Comparison of ENCODE assay signal across 12 mouse cellular contexts in the genomic region with DNA sequence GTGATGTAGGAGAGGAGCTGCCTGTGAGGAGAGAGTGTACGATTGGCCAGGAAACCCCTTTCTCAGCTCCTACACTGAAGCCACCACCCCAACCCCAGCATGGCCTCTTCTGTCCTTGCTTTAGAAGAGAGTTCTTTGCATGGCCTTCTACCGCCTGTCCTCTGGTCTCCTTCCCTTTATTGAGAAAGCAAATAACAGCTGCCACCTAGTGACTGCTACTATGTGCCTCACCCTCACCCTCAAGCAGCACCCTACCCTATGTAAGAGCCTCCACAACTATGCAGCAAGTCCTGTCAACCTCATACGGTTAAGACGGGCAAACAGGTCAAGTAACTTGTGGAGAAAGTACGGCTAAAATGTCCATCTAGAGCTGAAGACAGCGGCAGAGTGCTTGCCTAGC. TPM values are rescaled to one million over a fixed set of nuclear protein-coding genes. Genes with fewer than 3 reads are reported as not detected.
A peak's percentile ranks its signal among the peaks of the same experiment; 100 is the strongest.
DNase-seq lines count a peak whose midpoint lies in the region; ATAC-seq and TF ChIP-seq lines count a peak whose summit lies in the region.
"Had no signal": no experiment of that assay in that cellular context is flagged by ENCODE, and none has a peak within 500 bp of the region (broad histone marks: within the 10 kb centered on the region; RNA-seq: fewer than 3 reads in every experiment).

No protein-coding gene starts in this region.

- no peaks in the 10 kb centered on the region for H3K27me3 ChIP-seq in forebrain, postnatal 0 days (ENCODE audit: insufficient read depth, low read length)
- no peaks in the 10 kb centered on the region for H3K27me3 ChIP-seq in forebrain, embryonic 11.5 days (ENCODE audit: control insufficient read depth, insufficient read depth, low read length)
- no peaks in the 10 kb centered on the region for H3K27me3 ChIP-seq in heart, postnatal 0 days (ENCODE audit: control insufficient read depth, insufficient read depth, low read length)
- H3K27me3 ChIP-seq in liver, embryonic 14.5 days (ENCODE audit: control insufficient read depth, insufficient read depth, low read length), result no peaks in the 10 kb centered on the region
- no peaks in the 10 kb centered on the region for H3K27me3 ChIP-seq in liver, embryonic 12.5 days (replicated peaks)
- H3K27me3 ChIP-seq in E14TG2a.4 (ENCODE audit: insufficient read depth, low read length), result no peaks in the 10 kb centered on the region
- H3K27me3 ChIP-seq: liver, embryonic 15.5 days; neural tube, embryonic 12.5 days had no signal

- H3K9ac ChIP-seq in forebrain, postnatal 0 days, result no peak overlapping the region
- H3K9ac ChIP-seq in forebrain, embryonic 11.5 days (ENCODE audit: low read length), result no peak overlapping the region
- no peak overlapping the region for H3K9ac ChIP-seq in heart, postnatal 0 days (replicated peaks; ENCODE audit: low read depth, low read length)
- H3K9ac ChIP-seq in liver, embryonic 14.5 days (replicated peaks), result no peak overlapping the region
- H3K9ac ChIP-seq in liver, embryonic 12.5 days, result no peak overlapping the region
- H3K9ac ChIP-seq: liver, embryonic 15.5 days; neural tube, embryonic 12.5 days had no signal

- 0 out of 2 replicates have a peak, but pooled peaks have one; percentile 9 for TF ChIP-seq CTCF in forebrain, postnatal 0 days (IDR thresholded peaks at IDR 0.05; ENCODE audit: low read depth)
- TF ChIP-seq CTCF in heart, postnatal 0 days (IDR thresholded peaks at IDR 0.05; ENCODE audit: low read depth), result peak; percentile 59
- TF ChIP-seq CTCF in liver, embryonic 14.5 days (IDR thresholded peaks at IDR 0.05; ENCODE audit: low read depth), result peak; percentile 18; the same call in 1 of the 2 replicates
- TF ChIP-seq CTCF in E14TG2a.4 (conservative IDR thresholded peaks at IDR 0.05; ENCODE audit: low read length), result no peak

- ATAC-seq in forebrain, postnatal 0 days, result no peak
- no peak for ATAC-seq in forebrain, embryonic 11.5 days (replicated peaks; ENCODE audit: low FRiP score)
- ATAC-seq in heart, postnatal 0 days (ENCODE audit: insufficient read depth, low read depth), result no peak
- ATAC-seq in liver, embryonic 14.5 days (ENCODE audit: insufficient read depth), result no peak
- ATAC-seq in liver, embryonic 12.5 days, result no peak
- ATAC-seq: forebrain, embryonic 14.5 days had no signal

- 84% methylated on average over 6 of the region's 6 CpGs for WGBS in forebrain, postnatal 0 days
- 90% methylated on average over 6 of the region's 6 CpGs for WGBS in forebrain, embryonic 11.5 days
- WGBS in heart, postnatal 0 days, result 68% methylated on average over 6 of the region's 6 CpGs
- WGBS in liver, embryonic 14.5 days (ENCODE audit: insufficient replicate concordance), result 80% methylated on average over 6 of the region's 6 CpGs
- WGBS in liver, embryonic 12.5 days (ENCODE audit: insufficient replicate concordance), result 79% methylated on average over 6 of the region's 6 CpGs

- DNase-seq in forebrain, postnatal 0 days, result no peak
- DNase-seq in forebrain, embryonic 11.5 days (ENCODE audit: low spot score), result no peak
- peak; percentile 68 for DNase-seq in heart, postnatal 0 days (ENCODE audit: low spot score)
- no peak for DNase-seq in heart, postnatal 10 days
- no peak for DNase-seq in liver, embryonic 14.5 days (ENCODE audit: low read depth in 3 of 3, low spot score in 3 of 3)
- DNase-seq in cerebellum, adult 11-12 months, result no peak
- DNase-seq: cerebellum, adult 9-10 months had no signal

- no peak overlapping the region for H3K27ac ChIP-seq in forebrain, postnatal 0 days (ENCODE audit: low read depth, low read length)
- no peak overlapping the region for H3K27ac ChIP-seq in forebrain, embryonic 11.5 days (ENCODE audit: low read depth, low read length)
- H3K27ac ChIP-seq in heart, postnatal 0 days (ENCODE audit: low read depth), result no peak overlapping the region
- no peak overlapping the region for H3K27ac ChIP-seq in liver, embryonic 14.5 days
- no peak overlapping the region for H3K27ac ChIP-seq in liver, embryonic 12.5 days
- H3K27ac ChIP-seq: liver, embryonic 15.5 days; neural tube, embryonic 12.5 days had no signal

- H3K4me3 ChIP-seq in forebrain, postnatal 0 days (ENCODE audit: low read depth, low read length), result no peak overlapping the region
- no peak overlapping the region for H3K4me3 ChIP-seq in forebrain, embryonic 11.5 days (ENCODE audit: low read depth, low read length)
- no peak overlapping the region for H3K4me3 ChIP-seq in heart, postnatal 0 days (ENCODE audit: low read depth, low read length)
- no peak overlapping the region for H3K4me3 ChIP-seq in liver, embryonic 14.5 days (ENCODE audit: insufficient read depth in 1 of 2, low read depth in 2 of 2, low read length in 2 of 2)
- H3K4me3 ChIP-seq in liver, embryonic 12.5 days, result no peak overlapping the region
- H3K4me3 ChIP-seq in E14TG2a.4 (replicated peaks; ENCODE audit: low read length), result 0 out of 2 replicates have a peak overlapping the region, but pooled peaks have one; percentile 56
- H3K4me3 ChIP-seq: liver, embryonic 15.5 days; neural tube, embryonic 12.5 days had no signal

- H3K36me3 ChIP-seq in forebrain, postnatal 0 days (ENCODE audit: insufficient read depth), result peaks cover 70% of the 10 kb centered on the region
- peaks cover 46% of the 10 kb centered on the region for H3K36me3 ChIP-seq in forebrain, embryonic 11.5 days (ENCODE audit: control insufficient read depth, insufficient read depth, low read length)
- peaks cover 76% of the 10 kb centered on the region for H3K36me3 ChIP-seq in heart, postnatal 0 days (replicated peaks; ENCODE audit: control insufficient read depth, insufficient read depth, low read length)
- H3K36me3 ChIP-seq in liver, embryonic 14.5 days (replicated peaks; ENCODE audit: control insufficient read depth, insufficient read depth, low read depth), result peaks cover 81% of the 10 kb centered on the region
- H3K36me3 ChIP-seq in liver, embryonic 12.5 days, result peaks cover 85% of the 10 kb centered on the region
- peaks cover 83% of the 10 kb centered on the region for H3K36me3 ChIP-seq in E14TG2a.4 (ENCODE audit: insufficient read depth, low read length)

- intact Hi-C loops in heart, postnatal 10 days (cut with DNase I), result loop anchor here (2.0 kb wide), 1 partner anchor 21 kb away; a partner anchor contains a TSS

- H3K4me2 ChIP-seq in forebrain, postnatal 0 days (ENCODE audit: low read depth), result no peak overlapping the region
- H3K4me2 ChIP-seq in forebrain, embryonic 11.5 days (ENCODE audit: low read depth, low read length, severe bottlenecking), result no peak overlapping the region
- H3K4me2 ChIP-seq in heart, postnatal 0 days (ENCODE audit: low read depth, low read length), result no peak overlapping the region
- no peak overlapping the region for H3K4me2 ChIP-seq in liver, embryonic 14.5 days (ENCODE audit: low read depth)
- no peak overlapping the region for H3K4me2 ChIP-seq in liver, embryonic 12.5 days
- H3K4me2 ChIP-seq: liver, embryonic 15.5 days; neural tube, embryonic 12.5 days had no signal

- H3K9me3 ChIP-seq in forebrain, postnatal 0 days (ENCODE audit: low read length), result no peaks in the 10 kb centered on the region
- H3K9me3 ChIP-seq in forebrain, embryonic 11.5 days (ENCODE audit: control insufficient read depth, low read length), result no peaks in the 10 kb centered on the region
- H3K9me3 ChIP-seq in heart, postnatal 0 days (replicated peaks; ENCODE audit: control insufficient read depth, low read length), result no peaks in the 10 kb centered on the region
- H3K9me3 ChIP-seq in liver, embryonic 14.5 days (ENCODE audit: control insufficient read depth, low read length), result no peaks in the 10 kb centered on the region
- no peaks in the 10 kb centered on the region for H3K9me3 ChIP-seq in liver, embryonic 12.5 days (replicated peaks)
- no peaks in the 10 kb centered on the region for H3K9me3 ChIP-seq in E14TG2a.4 (ENCODE audit: low read length)
- H3K9me3 ChIP-seq: liver, embryonic 15.5 days; neural tube, embryonic 12.5 days had no signal

- H3K4me1 ChIP-seq in forebrain, postnatal 0 days (ENCODE audit: insufficient read depth), result 0 out of 2 replicates have a peak, but pooled peaks cover 7% of the 10 kb centered on the region
- H3K4me1 ChIP-seq in forebrain, embryonic 11.5 days (replicated peaks; ENCODE audit: control insufficient read depth, insufficient read depth, low read length), result peaks cover 16% of the 10 kb centered on the region
- H3K4me1 ChIP-seq in heart, postnatal 0 days (ENCODE audit: control insufficient read depth, insufficient read depth), result peaks cover 8% of the 10 kb centered on the region; the same call in 1 of the 2 replicates
- H3K4me1 ChIP-seq in liver, embryonic 14.5 days (replicated peaks; ENCODE audit: control insufficient read depth in 2 of 2, insufficient read depth in 2 of 2, low read length in 1 of 2), result peaks cover 16 to 18% of the 10 kb centered on the region in 2 experiments
- H3K4me1 ChIP-seq in liver, embryonic 12.5 days, result peaks cover 37% of the 10 kb centered on the region
- peaks cover 80% of the 10 kb centered on the region for H3K4me1 ChIP-seq in E14TG2a.4 (replicated peaks; ENCODE audit: low read depth, low read length)

- TF ChIP-seq EP300 in heart, postnatal 0 days (IDR thresholded peaks at IDR 0.05; ENCODE audit: low read depth), result no peak
- no peak for TF ChIP-seq EP300 in liver, embryonic 14.5 days (IDR thresholded peaks at IDR 0.05; ENCODE audit: low read depth)

RNA-seq across cellular contexts. Expression of a gene that starts 3.9 kb away (rescaled TPM):
- 2,022 and 2,511 TPM in 2 replicates for total RNA-seq in forebrain, postnatal 0 days (2014; rRNA removed)
- polyA plus RNA-seq in forebrain, postnatal 0 days (2015; fragmentation: Nextera tagmentation; extraction: Ambion mirVana), result 1,543 and 1,551 TPM in 2 replicates
- 2,700 and 2,872 TPM in 2 replicates for polyA plus RNA-seq in forebrain, embryonic 11.5 days (2014; fragmentation: Nextera tagmentation; extraction: Ambion mirVana)
- total RNA-seq in heart, postnatal 0 days (2014; rRNA removed; ENCODE audit: low replicate concordance), result 6,647 and 7,476 TPM in 2 replicates
- 3,728 and 4,065 TPM in 2 replicates for polyA plus RNA-seq in heart, postnatal 0 days (2015; fragmentation: Nextera tagmentation; extraction: Ambion mirVana)
- 1,000 to 10,000 TPM; 3,414 to 3,559 TPM for total RNA-seq in heart, postnatal 10 days (2021)
- polyA plus RNA-seq in liver, embryonic 14.5 days (2012; rRNA removed), result 1,485 and 1,875 TPM in 2 replicates
- polyA plus RNA-seq in liver, embryonic 14.5 days (2014; fragmentation: Nextera tagmentation; extraction: Ambion mirVana), result 960 and 1,040 TPM in 2 replicates
- 1,499 and 1,575 TPM in 2 replicates for polyA plus RNA-seq in liver, embryonic 12.5 days (2016; fragmentation: Nextera tagmentation; extraction: Ambion mirVana)

RNA-seq across cellular contexts. Expression of a gene that starts 21.3 kb away (rescaled TPM):
- 32.5 and 43.5 TPM in 2 replicates for total RNA-seq in forebrain, postnatal 0 days (2014; rRNA removed)
- polyA plus RNA-seq in forebrain, postnatal 0 days (2015; fragmentation: Nextera tagmentation; extraction: Ambion mirVana), result 18.9 and 25.8 TPM in 2 replicates
- 225 and 271 TPM in 2 replicates for polyA plus RNA-seq in forebrain, embryonic 11.5 days (2014; fragmentation: Nextera tagmentation; extraction: Ambion mirVana)
- 85.4 and 98.0 TPM in 2 replicates for total RNA-seq in heart, postnatal 0 days (2014; rRNA removed; ENCODE audit: low replicate concordance)
- 24.5 and 26.3 TPM in 2 replicates for polyA plus RNA-seq in heart, postnatal 0 days (2015; fragmentation: Nextera tagmentation; extraction: Ambion mirVana)
- 10 to 100 TPM; 42.3 to 51.8 TPM for total RNA-seq in heart, postnatal 10 days (2021)
- 108 and 148 TPM in 2 replicates for polyA plus RNA-seq in liver, embryonic 14.5 days (2012; rRNA removed)
- 66.8 and 80.4 TPM in 2 replicates for polyA plus RNA-seq in liver, embryonic 14.5 days (2014; fragmentation: Nextera tagmentation; extraction: Ambion mirVana)
- polyA plus RNA-seq in liver, embryonic 12.5 days (2016; fragmentation: Nextera tagmentation; extraction: Ambion mirVana), result 132 and 138 TPM in 2 replicates

RNA-seq across cellular contexts. Expression of a gene that starts 21.4 kb away (rescaled TPM):
- total RNA-seq in forebrain, postnatal 0 days (2014; rRNA removed), result 51.3 and 54.0 TPM in 2 replicates
- 146 and 148 TPM in 2 replicates for polyA plus RNA-seq in forebrain, postnatal 0 days (2015; fragmentation: Nextera tagmentation; extraction: Ambion mirVana)
- 195 and 197 TPM in 2 replicates for polyA plus RNA-seq in forebrain, embryonic 11.5 days (2014; fragmentation: Nextera tagmentation; extraction: Ambion mirVana)
- 109 and 165 TPM in 2 replicates for total RNA-seq in heart, postnatal 0 days (2014; rRNA removed; ENCODE audit: low replicate concordance)
- polyA plus RNA-seq in heart, postnatal 0 days (2015; fragmentation: Nextera tagmentation; extraction: Ambion mirVana), result 426 and 447 TPM in 2 replicates
- 100 to 1,000 TPM; 272 to 283 TPM for total RNA-seq in heart, postnatal 10 days (2021)
- polyA plus RNA-seq in liver, embryonic 14.5 days (2012; rRNA removed), result 22.2 and 50.9 TPM in 2 replicates
- 178 and 182 TPM in 2 replicates for polyA plus RNA-seq in liver, embryonic 14.5 days (2014; fragmentation: Nextera tagmentation; extraction: Ambion mirVana)
- polyA plus RNA-seq in liver, embryonic 12.5 days (2016; fragmentation: Nextera tagmentation; extraction: Ambion mirVana), result 211 and 222 TPM in 2 replicates

RNA-seq across cellular contexts. Expression of a gene that starts 25.2 kb away (rescaled TPM):
- 24.6 and 28.8 TPM in 2 replicates for total RNA-seq in forebrain, postnatal 0 days (2014; rRNA removed)
- 12.8 and 18.3 TPM in 2 replicates for polyA plus RNA-seq in forebrain, postnatal 0 days (2015; fragmentation: Nextera tagmentation; extraction: Ambion mirVana)
- polyA plus RNA-seq in forebrain, embryonic 11.5 days (2014; fragmentation: Nextera tagmentation; extraction: Ambion mirVana), result 10.5 and 12.3 TPM in 2 replicates
- 10.6 and 41.9 TPM in 2 replicates for total RNA-seq in heart, postnatal 0 days (2014; rRNA removed; ENCODE audit: low replicate concordance)
- polyA plus RNA-seq in heart, postnatal 0 days (2015; fragmentation: Nextera tagmentation; extraction: Ambion mirVana), result 10.5 and 12.3 TPM in 2 replicates
- 10 to 100 TPM; 13.0 to 17.8 TPM for total RNA-seq in heart, postnatal 10 days (2021)
- 4.8 and 6.0 TPM in 2 replicates for polyA plus RNA-seq in liver, embryonic 14.5 days (2012; rRNA removed)
- polyA plus RNA-seq in liver, embryonic 14.5 days (2014; fragmentation: Nextera tagmentation; extraction: Ambion mirVana), result 1.8 and 3.7 TPM in 2 replicates
- polyA plus RNA-seq in liver, embryonic 12.5 days (2016; fragmentation: Nextera tagmentation; extraction: Ambion mirVana), result 6.6 and 7.3 TPM in 2 replicates

RNA-seq across cellular contexts. Expression of a gene that starts 38.5 kb away (rescaled TPM):
- 47.2 and 56.0 TPM in 2 replicates for total RNA-seq in forebrain, postnatal 0 days (2014; rRNA removed)
- 39.6 and 43.5 TPM in 2 replicates for polyA plus RNA-seq in forebrain, postnatal 0 days (2015; fragmentation: Nextera tagmentation; extraction: Ambion mirVana)
- polyA plus RNA-seq in forebrain, embryonic 11.5 days (2014; fragmentation: Nextera tagmentation; extraction: Ambion mirVana), result 65.4 and 70.3 TPM in 2 replicates
- total RNA-seq in heart, postnatal 0 days (2014; rRNA removed; ENCODE audit: low replicate concordance), result 21.4 and 22.9 TPM in 2 replicates
- polyA plus RNA-seq in heart, postnatal 0 days (2015; fragmentation: Nextera tagmentation; extraction: Ambion mirVana), result 20.6 and 25.3 TPM in 2 replicates
- 10 to 100 TPM; 23.7 to 25.3 TPM for total RNA-seq in heart, postnatal 10 days (2021)
- polyA plus RNA-seq in liver, embryonic 14.5 days (2012; rRNA removed), result 18.9 and 24.5 TPM in 2 replicates
- 33.1 and 33.7 TPM in 2 replicates for polyA plus RNA-seq in liver, embryonic 14.5 days (2014; fragmentation: Nextera tagmentation; extraction: Ambion mirVana)
- 83.1 and 85.3 TPM in 2 replicates for polyA plus RNA-seq in liver, embryonic 12.5 days (2016; fragmentation: Nextera tagmentation; extraction: Ambion mirVana)
